Mouse (Mus musculus): Measurements from ENCODE around the gene Ptk7.
"Not testable (repeated sequence)": the region's sequence is repeated elsewhere in the genome, so short reads cannot be mapped to it uniquely, and the experiment has no call there.

Ptk7 gene

GRCm38 (mm10) chr17:46557321-46557720, 72.0 kb downstream of the Ptk7 start:
- DNase-seq (ENCODE audit: low spot score): not testable (repeated sequence)

- no peak for DNase-seq (ENCODE audit: low spot score)
Measured at GRCm38 (mm10) chr17:46556584-46556945, 72.7 kb downstream of the Ptk7 start.

- peak; percentile 99 for DNase-seq (ENCODE audit: low spot score)
Measured at GRCm38 (mm10) chr17:46555673-46556583, 73.4 kb downstream of the Ptk7 start, which contains the start of gene Srf. Gene Srf, minus strand, starts transcription at chr17:46556175.

- DNase-seq (ENCODE audit: low spot score): peak; percentile 63
Measured at GRCm38 (mm10) chr17:46554977-46555672, 74.2 kb downstream of the Ptk7 start.

- peak; percentile 39 for DNase-seq (ENCODE audit: low spot score)
Measured at GRCm38 (mm10) chr17:46554646-46554976, 74.7 kb downstream of the Ptk7 start.

- no peak for DNase-seq (ENCODE audit: low spot score)
Measured at GRCm38 (mm10) chr17:46553926-46554325, 75.4 kb downstream of the Ptk7 start.

- DNase-seq (ENCODE audit: low spot score): peak; percentile 18
Measured at GRCm38 (mm10) chr17:46553469-46553868, 75.8 kb downstream of the Ptk7 start.

- peak; percentile 98 for DNase-seq (ENCODE audit: low spot score)
Measured at GRCm38 (mm10) chr17:46552841-46553423, 76.4 kb downstream of the Ptk7 start.

GRCm38 (mm10) chr17:46552151-46552550, 77.2 kb downstream of the Ptk7 start:
- DNase-seq (ENCODE audit: low spot score): peak; percentile 30

- DNase-seq (ENCODE audit: low spot score): peak; percentile 72
Measured at GRCm38 (mm10) chr17:46551369-46551768, 77.9 kb downstream of the Ptk7 start.

- peak; percentile 55 for DNase-seq (ENCODE audit: low spot score)
Measured at GRCm38 (mm10) chr17:46550904-46551303, 78.4 kb downstream of the Ptk7 start.

GRCm38 (mm10) chr17:46549642-46550041, 79.7 kb downstream of the Ptk7 start:
- no peak for DNase-seq (ENCODE audit: low spot score)

- DNase-seq (ENCODE audit: low spot score): peak; percentile 71
Measured at GRCm38 (mm10) chr17:46549193-46549592, 80.1 kb downstream of the Ptk7 start.

GRCm38 (mm10) chr17:46548741-46549140, 80.6 kb downstream of the Ptk7 start:
- DNase-seq (ENCODE audit: low spot score): no peak

- peak; percentile 34 for DNase-seq (ENCODE audit: low spot score)
Measured at GRCm38 (mm10) chr17:46547923-46548322, 81.4 kb downstream of the Ptk7 start.

GRCm38 (mm10) chr17:46546995-46547394, 82.3 kb downstream of the Ptk7 start:
- peak; percentile 40 for DNase-seq (ENCODE audit: low spot score)

GRCm38 (mm10) chr17:46546591-46546990, 82.7 kb downstream of the Ptk7 start:
- no peak for DNase-seq (ENCODE audit: low spot score)

GRCm38 (mm10) chr17:46545813-46546564, 83.3 kb downstream of the Ptk7 start, which contains the start of gene Cul9:
Gene Cul9, minus strand, starts transcription at chr17:46546388.
- DNase-seq (ENCODE audit: low spot score): peak; percentile 87

- DNase-seq (ENCODE audit: low spot score): no peak
Measured at GRCm38 (mm10) chr17:46543661-46544060, 85.6 kb downstream of the Ptk7 start.

- peak; percentile 74 for DNase-seq (ENCODE audit: low spot score)
Measured at GRCm38 (mm10) chr17:46525579-46526307, 103.6 kb downstream of the Ptk7 start.

GRCm38 (mm10) chr17:46525065-46525464, 104.2 kb downstream of the Ptk7 start:
- DNase-seq (ENCODE audit: low spot score): no peak
